Mouse (Mus musculus): ENCODE data around the gene Gm45234.

DNA sequence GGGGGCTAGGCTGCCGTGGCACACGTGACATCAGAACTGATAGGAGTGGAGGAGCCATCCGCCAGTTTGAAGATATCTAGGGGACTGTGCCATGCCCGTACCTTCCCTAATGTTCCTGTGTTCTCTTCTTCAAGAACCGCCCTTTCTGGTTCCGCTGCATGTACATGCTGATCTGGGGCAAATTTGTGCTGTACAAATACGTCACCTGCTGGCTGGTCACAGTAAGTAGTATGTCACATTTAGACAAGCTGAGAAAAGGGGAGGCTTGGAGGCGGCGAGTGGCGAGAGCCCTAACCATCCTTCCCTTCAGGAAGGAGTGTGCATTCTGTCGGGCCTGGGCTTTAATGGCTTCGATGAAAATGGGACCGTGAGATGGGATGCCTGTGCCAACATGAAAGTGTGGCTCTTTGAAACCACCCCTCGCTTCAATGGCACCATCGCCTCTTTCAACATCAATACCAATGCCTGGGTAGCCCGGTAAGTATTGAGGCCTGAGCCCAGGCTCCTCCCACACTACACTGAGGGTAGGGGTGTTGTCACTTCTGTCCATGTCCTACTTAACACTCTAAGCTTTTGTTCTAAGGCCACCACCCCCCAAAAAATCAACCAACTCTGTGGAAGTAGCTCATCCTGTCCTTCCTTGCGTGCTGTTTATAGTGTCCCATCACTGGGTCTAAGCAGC, 53.6 kb downstream of the Gm45234 start:
- TF ChIP-seq CTCF (IDR thresholded peaks at IDR 0.05; ENCODE audit: low read depth, low read length) (no peak), POLR2A (IDR thresholded peaks at IDR 0.05; ENCODE audit: insufficient read depth, low read length) (no peak)
